Mouse (Mus musculus): Measurements from ENCODE around the gene Mgat2. TPM values are rescaled to one million over a fixed set of nuclear protein-coding genes. Genes with fewer than 3 reads are reported as not detected.
A peak's percentile ranks its signal among the peaks of the same experiment; 100 is the strongest.

The Mgat2 gene
- polyA plus RNA-seq (2014; fragmentation: Nextera tagmentation; extraction: Ambion mirVana), result 44.1 and 56.4 TPM in 2 replicates

DNA sequence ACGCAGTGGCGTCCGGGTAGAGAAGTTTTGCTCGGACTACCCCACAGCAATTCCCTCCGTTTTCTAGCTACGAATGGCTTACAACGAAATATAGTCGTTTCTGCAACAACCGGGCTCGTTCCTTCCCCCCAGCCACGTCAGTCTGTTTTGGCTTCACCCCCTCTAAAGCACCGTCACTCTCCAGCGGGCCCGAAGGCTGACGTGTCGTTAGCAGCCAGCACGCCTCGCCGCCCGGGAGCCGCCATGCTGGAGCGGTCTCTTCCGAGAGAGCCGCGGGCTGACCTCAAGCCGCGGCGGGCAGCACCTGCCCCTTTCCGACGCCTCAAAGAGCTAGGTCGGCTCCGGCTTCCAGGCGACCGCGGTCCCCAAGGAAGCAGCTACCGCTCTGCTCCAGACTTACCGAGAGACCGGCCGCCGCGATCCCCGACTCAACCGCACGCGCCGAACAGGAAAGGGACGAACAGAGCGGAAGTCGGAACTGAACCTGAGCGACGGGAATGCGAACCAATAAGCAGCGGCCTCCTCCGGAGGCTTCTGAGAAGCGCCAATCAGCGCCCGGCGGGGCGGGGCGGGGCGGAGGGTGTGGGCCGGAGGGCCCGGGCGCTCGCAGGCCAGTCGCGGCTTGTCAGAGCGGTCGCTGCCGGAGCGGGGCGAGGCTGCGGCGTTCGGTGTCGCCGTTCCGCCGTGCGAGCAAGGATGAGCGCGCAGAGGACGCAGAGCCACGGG lies at the start of gene Mgat2, which contains the start of gene Rpl36al:
TSS of gene Mgat2 (plus strand) at position 575 of the 726 bp plus-strand sequence.
TSS of gene Rpl36al (minus strand) at position 501 of the 726 bp plus-strand sequence.
- peak within 1 kb of the TSS; percentile 93 for H3K9ac ChIP-seq (ENCODE audit: low read depth, low read length)
- under 1% methylated on average over 83 of the region's 84 CpGs for WGBS
- no peaks in the 10 kb centered on the region for H3K27me3 ChIP-seq (ENCODE audit: control insufficient read depth, insufficient read depth, low read length)
- H3K4me2 ChIP-seq (replicated peaks; ENCODE audit: low read depth, low read length), result peak within 1 kb of the TSS; percentile 93
- peaks cover 15% of the 10 kb centered on the region for H3K4me1 ChIP-seq (ENCODE audit: control insufficient read depth, insufficient read depth, low read length)
- peak within 1 kb of the TSS; percentile 88 for H3K27ac ChIP-seq (ENCODE audit: low read depth, low read length)
- peak; percentile 99 for ATAC-seq (ENCODE audit: low FRiP score, low TSS enrichment)
- H3K4me3 ChIP-seq (ENCODE audit: low read length), result peak within 1 kb of the TSS; percentile 92
- H3K9me3 ChIP-seq (ENCODE audit: control insufficient read depth, low read length), result no peaks in the 10 kb centered on the region
- H3K36me3 ChIP-seq (ENCODE audit: control insufficient read depth, insufficient read depth, low read length), result peaks cover 23% of the 10 kb centered on the region

DNA sequence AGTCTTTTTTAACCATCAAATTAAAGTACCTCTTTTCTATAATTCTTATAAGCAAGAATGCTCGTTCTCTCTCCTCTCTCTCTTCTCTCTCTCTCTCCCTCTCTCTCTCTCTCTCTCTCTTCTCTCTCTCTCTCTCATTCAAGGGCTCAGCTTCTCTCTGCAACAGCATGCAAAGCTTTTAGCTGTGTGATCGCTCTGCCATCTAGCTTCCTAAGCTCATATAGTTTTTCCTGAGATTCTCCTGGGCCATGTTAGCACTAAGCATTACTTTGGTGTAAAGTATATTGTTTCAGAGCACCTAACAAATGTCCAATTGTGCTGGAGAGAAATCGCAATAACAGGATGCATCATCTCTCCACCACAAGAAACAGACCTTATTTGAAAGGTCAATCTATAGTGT lies 44.8 kb upstream of the Mgat2 start:
- whole genome bisulfite sequencing, result 90% methylated on average over 3 of the region's 3 CpGs

DNA sequence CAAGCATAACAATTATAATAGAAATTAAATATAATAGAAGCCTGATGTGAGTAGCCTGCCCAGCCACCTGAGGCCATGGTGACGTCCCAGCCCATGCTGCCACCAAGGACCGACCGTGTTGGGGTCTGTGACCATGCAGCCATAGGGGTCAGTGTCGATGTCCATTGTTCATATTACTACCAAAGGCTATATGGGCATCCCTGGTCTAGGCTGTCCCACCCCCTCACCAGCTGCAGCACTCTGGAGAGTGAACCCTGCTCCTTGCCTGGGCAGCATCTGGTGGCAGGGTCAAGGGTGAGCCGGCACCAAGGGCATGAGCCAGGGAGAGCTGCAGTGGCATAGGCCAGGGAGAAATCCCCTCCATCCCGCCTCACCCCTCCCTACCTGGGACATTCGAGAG lies 44.1 kb upstream of the Mgat2 start:
- ATAC-seq (ENCODE audit: low FRiP score, low TSS enrichment), result peak; percentile 35; the same call in 1 of the 2 replicates

More for the DNA sequence above, 44.8 kb upstream of the Mgat2 start:
- Histone ChIP-seq H3K27ac (ENCODE audit: low read depth, low read length) (no peak overlapping the region), H3K4me2 (replicated peaks; ENCODE audit: low read depth, low read length) (no peak overlapping the region), H3K36me3 (ENCODE audit: control insufficient read depth, insufficient read depth, low read length) (no peaks in the 10 kb centered on the region), H3K4me3 (ENCODE audit: low read length) (no peak overlapping the region), H3K9ac (ENCODE audit: low read depth, low read length) (no peak overlapping the region), H3K27me3 (ENCODE audit: control insufficient read depth, insufficient read depth, low read length) (no peaks in the 10 kb centered on the region), H3K9me3 (ENCODE audit: control insufficient read depth, low read length) (no peaks in the 10 kb centered on the region), H3K4me1 (ENCODE audit: control insufficient read depth, insufficient read depth, low read length) (no peaks in the 10 kb centered on the region)
- no peak for ATAC-seq (ENCODE audit: low FRiP score, low TSS enrichment)

DNA sequence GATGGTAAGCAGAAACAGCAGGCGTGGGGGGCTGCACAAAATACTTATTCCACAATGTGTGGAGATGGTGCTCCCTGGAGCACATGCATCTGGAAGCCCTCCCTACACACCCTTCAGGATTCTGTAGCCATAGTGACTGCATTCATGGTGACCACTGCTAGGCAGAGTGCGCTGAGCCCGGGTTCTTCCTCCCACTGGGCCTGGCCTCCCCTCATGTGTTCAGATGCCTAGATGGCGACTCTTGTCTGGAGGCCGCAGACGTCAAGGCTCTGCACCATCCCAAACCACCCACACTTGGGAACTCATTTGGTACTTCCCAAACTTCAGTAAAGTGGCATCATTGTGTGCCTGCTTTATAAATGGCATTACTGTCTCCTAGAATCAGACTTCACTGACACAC lies 40.5 kb upstream of the Mgat2 start:
- Histone ChIP-seq H3K36me3 (ENCODE audit: control insufficient read depth, insufficient read depth, low read length) (no peaks in the 10 kb centered on the region), H3K4me2 (replicated peaks; ENCODE audit: low read depth, low read length) (no peak overlapping the region), H3K9me3 (ENCODE audit: control insufficient read depth, low read length) (no peaks in the 10 kb centered on the region), H3K27me3 (ENCODE audit: control insufficient read depth, insufficient read depth, low read length) (no peaks in the 10 kb centered on the region), H3K9ac (ENCODE audit: low read depth, low read length) (no peak overlapping the region), H3K4me1 (ENCODE audit: control insufficient read depth, insufficient read depth, low read length) (no peaks in the 10 kb centered on the region), H3K4me3 (ENCODE audit: low read length) (no peak overlapping the region), H3K27ac (ENCODE audit: low read depth, low read length) (no peak overlapping the region)
- WGBS, result 82% methylated on average over 6 of the region's 6 CpGs
- no peak for ATAC-seq (ENCODE audit: low FRiP score, low TSS enrichment)

More for the DNA sequence above, 44.1 kb upstream of the Mgat2 start:
- 88% methylated on average over 7 of the region's 7 CpGs for WGBS
- no peak overlapping the region for H3K4me2 ChIP-seq (replicated peaks; ENCODE audit: low read depth, low read length)
- H3K4me3 ChIP-seq (ENCODE audit: low read length), result no peak overlapping the region
- no peaks in the 10 kb centered on the region for H3K4me1 ChIP-seq (ENCODE audit: control insufficient read depth, insufficient read depth, low read length)
- H3K9me3 ChIP-seq (ENCODE audit: control insufficient read depth, low read length), result no peaks in the 10 kb centered on the region
- no peaks in the 10 kb centered on the region for H3K36me3 ChIP-seq (ENCODE audit: control insufficient read depth, insufficient read depth, low read length)
- H3K27me3 ChIP-seq (ENCODE audit: control insufficient read depth, insufficient read depth, low read length), result no peaks in the 10 kb centered on the region
- no peak overlapping the region for H3K27ac ChIP-seq (ENCODE audit: low read depth, low read length)
- H3K9ac ChIP-seq (ENCODE audit: low read depth, low read length), result no peak overlapping the region

DNA sequence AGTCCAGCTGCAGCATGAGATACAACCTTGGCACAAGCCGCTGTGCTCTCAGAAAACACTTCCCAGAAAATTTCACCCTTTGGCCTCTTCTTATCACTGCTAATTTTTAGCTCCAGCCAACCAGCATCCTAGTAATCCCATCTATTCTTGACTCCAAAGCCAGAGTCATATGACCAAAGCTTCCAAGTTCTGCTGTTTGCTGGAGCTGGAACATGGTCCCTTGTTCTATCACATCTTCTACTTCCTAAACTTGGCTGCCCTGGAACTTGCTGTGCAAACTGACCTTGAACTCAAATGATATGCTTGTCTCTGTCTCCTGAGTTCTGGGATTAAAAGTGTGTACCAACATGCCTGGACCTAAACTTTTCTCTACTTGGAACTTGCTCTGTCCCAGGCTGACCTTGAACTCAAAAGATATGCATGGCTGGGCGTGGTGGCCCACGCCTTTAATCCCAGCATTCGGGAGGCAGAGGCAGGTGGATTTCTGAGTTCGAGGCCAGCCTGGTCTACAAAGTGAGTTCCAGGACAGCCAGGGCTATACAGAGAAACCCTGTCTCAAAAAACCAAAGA lies 36.7 kb upstream of the Mgat2 start:
- no peaks in the 10 kb centered on the region for H3K27me3 ChIP-seq (ENCODE audit: control insufficient read depth, insufficient read depth, low read length)
- no peak overlapping the region for H3K4me3 ChIP-seq (ENCODE audit: low read length)
- H3K9ac ChIP-seq (ENCODE audit: low read depth, low read length), result no peak overlapping the region
- ATAC-seq (ENCODE audit: low FRiP score, low TSS enrichment), result no peak
- no peaks in the 10 kb centered on the region for H3K4me1 ChIP-seq (ENCODE audit: control insufficient read depth, insufficient read depth, low read length)
- 91% methylated on average over 5 of the region's 5 CpGs for WGBS
- no peak overlapping the region for H3K4me2 ChIP-seq (replicated peaks; ENCODE audit: low read depth, low read length)
- no peaks in the 10 kb centered on the region for H3K36me3 ChIP-seq (ENCODE audit: control insufficient read depth, insufficient read depth, low read length)
- H3K9me3 ChIP-seq (ENCODE audit: control insufficient read depth, low read length), result no peaks in the 10 kb centered on the region
- H3K27ac ChIP-seq (ENCODE audit: low read depth, low read length), result no peak overlapping the region

DNA sequence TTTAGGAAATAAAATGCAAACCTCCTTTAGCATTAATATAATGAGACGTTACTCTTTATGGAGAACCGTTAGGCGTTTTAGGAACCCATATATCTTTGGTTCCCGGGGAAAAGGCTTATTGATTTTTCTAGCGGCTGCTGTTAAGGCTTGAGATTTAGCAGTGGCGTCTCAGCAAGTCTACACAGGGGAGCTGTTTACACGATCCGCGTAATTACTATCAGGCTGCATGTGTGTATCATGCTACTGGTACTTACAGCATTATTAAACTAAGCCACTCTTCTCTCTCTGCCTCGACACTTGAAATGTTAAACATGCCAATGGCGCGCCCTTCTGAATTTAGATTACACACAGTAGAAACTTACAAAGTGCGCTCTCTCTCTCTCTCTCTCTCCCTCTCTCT lies 33.9 kb upstream of the Mgat2 start:
- Histone ChIP-seq H3K36me3 (ENCODE audit: control insufficient read depth, insufficient read depth, low read length) (no peaks in the 10 kb centered on the region), H3K27me3 (ENCODE audit: control insufficient read depth, insufficient read depth, low read length) (no peaks in the 10 kb centered on the region), H3K4me3 (ENCODE audit: low read length) (no peak overlapping the region), H3K27ac (ENCODE audit: low read depth, low read length) (no peak overlapping the region), H3K4me2 (replicated peaks; ENCODE audit: low read depth, low read length) (no peak overlapping the region), H3K9me3 (ENCODE audit: control insufficient read depth, low read length) (no peaks in the 10 kb centered on the region), H3K4me1 (ENCODE audit: control insufficient read depth, insufficient read depth, low read length) (no peaks in the 10 kb centered on the region), H3K9ac (ENCODE audit: low read depth, low read length) (no peak overlapping the region)
- ATAC-seq (ENCODE audit: low FRiP score, low TSS enrichment), result no peak
- WGBS, result 83% methylated on average over 13 of the region's 13 CpGs

DNA sequence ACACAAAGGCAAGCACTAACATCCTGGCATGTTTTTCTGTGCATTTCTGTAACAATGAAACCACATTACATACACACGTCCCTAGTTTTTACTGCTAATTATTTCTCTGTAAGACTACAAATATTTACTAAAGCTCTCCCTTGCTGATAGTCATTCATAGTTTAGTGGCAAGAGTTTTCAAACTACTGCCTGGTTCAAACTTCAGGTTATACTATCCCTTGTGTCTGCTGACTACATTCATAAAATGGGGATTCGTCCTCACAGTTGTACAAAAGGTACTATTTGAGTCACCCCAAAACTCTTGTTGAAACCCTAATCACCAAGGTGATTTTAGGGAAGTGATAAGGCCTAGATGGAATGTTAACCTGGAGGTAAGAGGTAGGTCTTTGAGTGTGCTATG lies 28.0 kb upstream of the Mgat2 start:
- H3K36me3 ChIP-seq (ENCODE audit: control insufficient read depth, insufficient read depth, low read length), result peaks cover 15% of the 10 kb centered on the region
- H3K4me2 ChIP-seq (replicated peaks; ENCODE audit: low read depth, low read length), result no peak overlapping the region
- ATAC-seq (ENCODE audit: low FRiP score, low TSS enrichment), result no peak
- no peak overlapping the region for H3K4me3 ChIP-seq (ENCODE audit: low read length)
- no peaks in the 10 kb centered on the region for H3K9me3 ChIP-seq (ENCODE audit: control insufficient read depth, low read length)
- peaks cover 6% of the 10 kb centered on the region; the same call in 1 of the 2 replicates for H3K4me1 ChIP-seq (ENCODE audit: control insufficient read depth, insufficient read depth, low read length)
- H3K9ac ChIP-seq (ENCODE audit: low read depth, low read length), result no peak overlapping the region
- H3K27me3 ChIP-seq (ENCODE audit: control insufficient read depth, insufficient read depth, low read length), result no peaks in the 10 kb centered on the region
- no peak overlapping the region for H3K27ac ChIP-seq (ENCODE audit: low read depth, low read length)
- 88% methylated on average over 2 of the region's 2 CpGs for WGBS

DNA sequence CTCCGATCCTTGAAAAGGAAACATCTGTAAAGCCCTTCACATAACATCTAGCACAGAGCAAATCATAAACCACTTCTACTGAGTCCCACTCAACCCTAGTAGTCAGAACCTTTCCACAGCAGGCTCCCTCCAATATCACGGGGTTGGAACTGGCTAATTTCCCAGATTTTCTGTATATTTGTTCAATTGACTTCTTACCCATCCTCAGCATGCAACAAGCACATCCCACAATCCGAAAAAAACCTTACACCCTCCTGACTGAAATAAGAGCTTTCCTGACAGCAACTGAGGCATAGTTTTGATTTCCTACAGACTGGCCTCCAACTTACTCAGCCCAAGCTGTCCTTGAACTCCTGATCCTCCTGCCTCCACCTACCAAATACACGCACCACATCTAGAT lies 27.5 kb upstream of the Mgat2 start:
- no peak overlapping the region for H3K4me2 ChIP-seq (replicated peaks; ENCODE audit: low read depth, low read length)
- no peak for ATAC-seq (ENCODE audit: low FRiP score, low TSS enrichment)

DNA sequence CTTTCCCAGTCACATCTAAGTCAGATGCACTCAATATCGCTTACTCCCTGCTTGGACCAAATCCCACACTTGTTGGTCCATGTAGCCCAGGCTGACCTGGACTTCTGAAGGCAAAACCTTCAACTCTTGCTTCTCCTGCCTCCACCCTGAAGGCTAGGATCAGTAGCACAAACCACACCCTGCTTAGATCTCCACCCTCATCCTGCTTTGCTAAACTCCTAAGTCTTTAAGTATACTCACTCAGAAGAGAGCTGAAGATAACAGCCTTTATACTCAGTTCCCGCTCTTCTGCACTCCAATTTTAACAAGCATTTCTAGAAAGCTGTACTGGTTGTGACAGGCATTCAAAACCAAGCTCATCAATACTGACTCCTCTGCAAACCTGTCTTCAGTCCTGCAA lies 26.9 kb upstream of the Mgat2 start:
- ATAC-seq (ENCODE audit: low FRiP score, low TSS enrichment), result no peak
- Histone ChIP-seq H3K4me2 (replicated peaks; ENCODE audit: low read depth, low read length) (no peak overlapping the region), H3K9me3 (ENCODE audit: control insufficient read depth, low read length) (no peaks in the 10 kb centered on the region), H3K4me1 (ENCODE audit: control insufficient read depth, insufficient read depth, low read length) (peaks cover 6% of the 10 kb centered on the region; the same call in 1 of the 2 replicates), H3K27ac (ENCODE audit: low read depth, low read length) (no peak overlapping the region), H3K27me3 (ENCODE audit: control insufficient read depth, insufficient read depth, low read length) (no peaks in the 10 kb centered on the region), H3K9ac (ENCODE audit: low read depth, low read length) (no peak overlapping the region), H3K4me3 (ENCODE audit: low read length) (no peak overlapping the region), H3K36me3 (ENCODE audit: control insufficient read depth, insufficient read depth, low read length) (peaks cover 15% of the 10 kb centered on the region)
- 95% methylated on average over 2 of the region's 2 CpGs for WGBS

More for the DNA sequence above, 27.5 kb upstream of the Mgat2 start:
- WGBS, result 82% methylated on average over 4 of the region's 4 CpGs
- Histone ChIP-seq H3K9ac (ENCODE audit: low read depth, low read length) (no peak overlapping the region), H3K4me3 (ENCODE audit: low read length) (no peak overlapping the region), H3K9me3 (ENCODE audit: control insufficient read depth, low read length) (no peaks in the 10 kb centered on the region), H3K27me3 (ENCODE audit: control insufficient read depth, insufficient read depth, low read length) (no peaks in the 10 kb centered on the region), H3K27ac (ENCODE audit: low read depth, low read length) (no peak overlapping the region), H3K36me3 (ENCODE audit: control insufficient read depth, insufficient read depth, low read length) (peaks cover 15% of the 10 kb centered on the region), H3K4me1 (ENCODE audit: control insufficient read depth, insufficient read depth, low read length) (peaks cover 6% of the 10 kb centered on the region; the same call in 1 of the 2 replicates)

All from kidney, embryonic 14.5 days (tissue).